Mouse (Mus musculus) neural tube, embryonic 12.5 days (tissue): Measurements from ENCODE around the gene Casp9. TPM values are rescaled to one million over a fixed set of nuclear protein-coding genes. Genes with fewer than 3 reads are reported as not detected.

Source experiments
- ATAC-seq: fragments of 200-750 bp; cut with Nextera tagmentation; 2 replicates; pipeline ENCODE4 v1.8.0; 2017; ENCODE audit warnings: low read depth, mild to moderate bottlenecking, moderate TSS enrichment, moderate library complexity; ENCODE audit not compliant: low FRiP score
- H3K27ac ChIP-seq: fragments of 300-500 bp; sonication (generic); 2 replicates; pipeline ENCODE4 v1.5.1; 2016
- H3K27me3 ChIP-seq: fragments of 300-500 bp; sonication (generic); replicated peaks from 2 replicates; pipeline ENCODE4 v1.6.1; 2016; ENCODE audit warnings: mild to moderate bottlenecking
- H3K36me3 ChIP-seq: fragments of 300-500 bp; sonication (generic); 2 replicates; pipeline ENCODE4 v1.6.1; 2016; ENCODE audit warnings: mild to moderate bottlenecking
- H3K4me1 ChIP-seq: fragments of 300-500 bp; sonication (generic); 2 replicates; pipeline ENCODE4 v1.6.1; 2016
- H3K4me2 ChIP-seq: fragments of 300-500 bp; sonication (generic); replicated peaks from 2 replicates; pipeline ENCODE4 v1.6.1; 2016; ENCODE audit warnings: mild to moderate bottlenecking
- H3K4me3 ChIP-seq: fragments of 300-500 bp; sonication (generic); 2 replicates; pipeline ENCODE4 v1.5.1; 2016
- H3K9ac ChIP-seq: fragments of 300-500 bp; sonication (generic); 2 replicates; pipeline ENCODE4 v1.6.1; 2016; ENCODE audit warnings: mild to moderate bottlenecking
- H3K9me3 ChIP-seq: fragments of 300-500 bp; sonication (generic); 2 replicates; pipeline ENCODE4 v1.6.1; 2016; ENCODE audit warnings: mild to moderate bottlenecking
- WGBS: fragments of 180-500 bp; shearing (Covaris S2); methylation state at CpG from one replicate; pipeline ENCODE4 v1.1.7; 2016; 5-methylcytosine and 5-hydroxymethylcytosine counted together
- polyA plus RNA-seq: library from polyadenylated mRNA; unstranded; fragments of >200 nt; fragmentation: Nextera tagmentation; extraction: Ambion mirVana; gene quantifications from 2 replicates; pipeline ENCODE4 v1.2.1, GENCODE M21; 2016

Gene Casp9
- polyA plus RNA-seq = 23.1 and 23.9 TPM in 2 replicates

GRCm38 (mm10) chr4:141793282-141794151 is at the start of gene Casp9:
Gene Casp9, plus strand, starts transcription at chr4:141793612.
- WGBS = under 1% methylated on average over 79 of the region's 80 CpGs
- no peaks in the 10 kb centered on the region for H3K27me3 ChIP-seq
- H3K9me3 ChIP-seq = no peaks in the 10 kb centered on the region
- H3K4me1 ChIP-seq = peaks cover 16% of the 10 kb centered on the region
- peak within 1 kb of the TSS; percentile 62 for H3K4me2 ChIP-seq
- H3K9ac ChIP-seq = peak within 1 kb of the TSS; percentile 75
- peak within 1 kb of the TSS; percentile 65 for H3K4me3 ChIP-seq
- peak; percentile 77 for ATAC-seq
- peak within 1 kb of the TSS; percentile 68 for H3K27ac ChIP-seq
- peaks cover 20% of the 10 kb centered on the region for H3K36me3 ChIP-seq

GRCm38 (mm10) chr4:141746578-141747346 is 46.6 kb upstream of the Casp9 start, which contains the start of gene Agmat:
Gene Agmat, plus strand, starts transcription at chr4:141746672.
- 24% methylated on average over 25 of the region's 25 CpGs for whole genome bisulfite sequencing
- Histone ChIP-seq H3K9me3 (no peaks in the 10 kb centered on the region), H3K4me2 (no peak within 1 kb of the TSS), H3K4me3 (no peak within 1 kb of the TSS), H3K27me3 (0 out of 2 replicates have a peak, but pooled peaks cover 3% of the 10 kb centered on the region), H3K36me3 (no peaks in the 10 kb centered on the region), H3K27ac (no peak within 1 kb of the TSS), H3K4me1 (no peaks in the 10 kb centered on the region), H3K9ac (no peak within 1 kb of the TSS)
- ATAC-seq = no peak

- Histone ChIP-seq H3K27ac (no peak overlapping the region), H3K4me2 (no peak overlapping the region), H3K9ac (no peak overlapping the region), H3K4me1 (no peaks in the 10 kb centered on the region), H3K27me3 (0 out of 2 replicates have a peak, but pooled peaks cover 3% of the 10 kb centered on the region), H3K4me3 (no peak overlapping the region), H3K9me3 (no peaks in the 10 kb centered on the region), H3K36me3 (no peaks in the 10 kb centered on the region)
- WGBS = 37% methylated on average over 11 of the region's 11 CpGs
- no peak for ATAC-seq
Measured at GRCm38 (mm10) chr4:141749557-141749956, 43.9 kb upstream of the Casp9 start.

GRCm38 (mm10) chr4:141750826-141751225 is 42.6 kb upstream of the Casp9 start:
- WGBS = 71% methylated on average over 3 of the region's 3 CpGs
- no peak overlapping the region for H3K4me3 ChIP-seq
- ATAC-seq = no peak
- no peaks in the 10 kb centered on the region for H3K9me3 ChIP-seq
- H3K9ac ChIP-seq = no peak overlapping the region
- H3K4me1 ChIP-seq = no peaks in the 10 kb centered on the region
- no peak overlapping the region for H3K4me2 ChIP-seq
- no peaks in the 10 kb centered on the region for H3K36me3 ChIP-seq
- no peak overlapping the region for H3K27ac ChIP-seq
- 0 out of 2 replicates have a peak, but pooled peaks cover 3% of the 10 kb centered on the region for H3K27me3 ChIP-seq

- H3K4me3 ChIP-seq = no peak overlapping the region
- no peak overlapping the region for H3K27ac ChIP-seq
- H3K27me3 ChIP-seq = 0 out of 2 replicates have a peak, but pooled peaks cover 3% of the 10 kb centered on the region
- no peaks in the 10 kb centered on the region for H3K4me1 ChIP-seq
- 48% methylated on average over 4 of the region's 4 CpGs for WGBS
- no peak overlapping the region for H3K9ac ChIP-seq
- no peaks in the 10 kb centered on the region for H3K9me3 ChIP-seq
- no peaks in the 10 kb centered on the region for H3K36me3 ChIP-seq
- no peak for ATAC-seq
- no peak overlapping the region for H3K4me2 ChIP-seq
Measured at GRCm38 (mm10) chr4:141751419-141752075, 41.9 kb upstream of the Casp9 start.

- Histone ChIP-seq H3K4me2 (no peak overlapping the region), H3K27me3 (0 out of 2 replicates have a peak, but pooled peaks cover under 1% of the 10 kb centered on the region), H3K27ac (no peak overlapping the region), H3K9me3 (no peaks in the 10 kb centered on the region), H3K4me3 (no peak overlapping the region), H3K36me3 (no peaks in the 10 kb centered on the region), H3K9ac (no peak overlapping the region), H3K4me1 (no peaks in the 10 kb centered on the region)
- no peak for ATAC-seq
- 7% methylated on average over 4 of the region's 4 CpGs for WGBS
Measured at GRCm38 (mm10) chr4:141752076-141752421, 41.4 kb upstream of the Casp9 start.

GRCm38 (mm10) chr4:141755375-141755930 is 38.0 kb upstream of the Casp9 start:
- Histone ChIP-seq H3K4me1 (no peaks in the 10 kb centered on the region), H3K9me3 (no peaks in the 10 kb centered on the region), H3K4me3 (no peak overlapping the region), H3K27me3 (no peaks in the 10 kb centered on the region), H3K36me3 (no peaks in the 10 kb centered on the region; the same call in 1 of the 2 replicates), H3K27ac (no peak overlapping the region), H3K9ac (no peak overlapping the region), H3K4me2 (no peak overlapping the region)
- 91% methylated on average over 19 of the region's 19 CpGs for whole genome bisulfite sequencing
- no peak for ATAC-seq

GRCm38 (mm10) chr4:141757124-141757523 is 36.3 kb upstream of the Casp9 start:
- H3K4me3 ChIP-seq = no peak overlapping the region
- H3K27me3 ChIP-seq = no peaks in the 10 kb centered on the region
- 94% methylated on average over 3 of the region's 3 CpGs for WGBS
- no peaks in the 10 kb centered on the region for H3K9me3 ChIP-seq
- ATAC-seq = no peak
- no peak overlapping the region for H3K27ac ChIP-seq
- H3K36me3 ChIP-seq = peaks cover 5% of the 10 kb centered on the region
- H3K9ac ChIP-seq = no peak overlapping the region
- H3K4me2 ChIP-seq = no peak overlapping the region
- no peaks in the 10 kb centered on the region for H3K4me1 ChIP-seq

GRCm38 (mm10) chr4:141758874-141759542 is 34.4 kb upstream of the Casp9 start:
- ATAC-seq = no peak
- Histone ChIP-seq H3K9ac (no peak overlapping the region), H3K36me3 (peaks cover 24% of the 10 kb centered on the region), H3K4me3 (no peak overlapping the region), H3K4me2 (no peak overlapping the region), H3K9me3 (no peaks in the 10 kb centered on the region), H3K27me3 (no peaks in the 10 kb centered on the region), H3K27ac (no peak overlapping the region), H3K4me1 (no peaks in the 10 kb centered on the region)
- 85% methylated on average over 6 of the region's 6 CpGs for WGBS

GRCm38 (mm10) chr4:141760942-141761341 is 32.5 kb upstream of the Casp9 start:
- H3K27me3 ChIP-seq = no peaks in the 10 kb centered on the region
- H3K4me2 ChIP-seq = no peak overlapping the region
- WGBS = 86% methylated on average over 4 of the region's 4 CpGs
- H3K9me3 ChIP-seq = no peaks in the 10 kb centered on the region
- H3K36me3 ChIP-seq = peaks cover 39% of the 10 kb centered on the region
- H3K4me3 ChIP-seq = no peak overlapping the region
- no peaks in the 10 kb centered on the region for H3K4me1 ChIP-seq
- ATAC-seq = no peak
- no peak overlapping the region for H3K27ac ChIP-seq
- H3K9ac ChIP-seq = no peak overlapping the region

- WGBS = 95% methylated on average over 13 of the region's 13 CpGs
- no peak for ATAC-seq
- Histone ChIP-seq H3K27me3 (no peaks in the 10 kb centered on the region), H3K36me3 (peaks cover 52% of the 10 kb centered on the region), H3K27ac (no peak overlapping the region), H3K9ac (no peak overlapping the region), H3K4me2 (no peak overlapping the region), H3K4me1 (no peaks in the 10 kb centered on the region), H3K9me3 (no peaks in the 10 kb centered on the region), H3K4me3 (no peak overlapping the region)
Measured at GRCm38 (mm10) chr4:141762102-141762598, 31.3 kb upstream of the Casp9 start.
